Mouse (Mus musculus) adrenal gland, adult 2 months (tissue): ENCODE measurements around the gene Drc7. TPM values are rescaled to one million over a fixed set of nuclear protein-coding genes. Genes with fewer than 3 reads are reported as not detected.
A peak's percentile ranks its signal among the peaks of the same experiment; 100 is the strongest.

ENCODE experiments used
- DNase-seq: peaks from one replicate; pipeline ENCODE4 v3.0.0; 2021
- polyA plus RNA-seq: library from polyadenylated mRNA; depleted of rRNA; stranded (reverse); fragments of >200 nt; gene quantifications from 2 replicates; pipeline ENCODE4 v1.2.3, GENCODE M21; 2012
- total RNA-seq, 2 experiments: library from RNA; stranded (reverse); gene quantifications; 2 replicates each; pipeline ENCODE4 v1.2.3; 2021

Drc7 gene
- total and polyA plus RNA-seq, 3 experiments: not detected

- no peak for DNase-seq
Measured at GRCm38 (mm10) chr8:95059812-95060533, 5.1 kb downstream of the Drc7 start.

- peak; percentile 26 for DNase-seq
Measured at GRCm38 (mm10) chr8:95064531-95064930, 9.6 kb downstream of the Drc7 start.

GRCm38 (mm10) chr8:95067582-95067981, 12.7 kb downstream of the Drc7 start:
- DNase-seq: peak; percentile 47

- DNase-seq: no peak
Measured at GRCm38 (mm10) chr8:95075504-95075903, 20.6 kb downstream of the Drc7 start.

GRCm38 (mm10) chr8:95076151-95076550, 21.2 kb downstream of the Drc7 start:
- DNase-seq: peak; percentile 50

- DNase-seq: no peak
Measured at GRCm38 (mm10) chr8:95078055-95078454, 23.2 kb downstream of the Drc7 start.

- DNase-seq: no peak
Measured at GRCm38 (mm10) chr8:95079305-95079704, 24.4 kb downstream of the Drc7 start.

GRCm38 (mm10) chr8:95080381-95081341, 25.8 kb downstream of the Drc7 start, which contains the start of gene Katnb1:
Gene Katnb1 (plus strand): TSS chr8:95081186.
- peak; percentile 99 for DNase-seq

- peak; percentile 54 for DNase-seq
Measured at GRCm38 (mm10) chr8:95081650-95082049, 26.7 kb downstream of the Drc7 start.

- no peak for DNase-seq
Measured at GRCm38 (mm10) chr8:95084261-95084660, 29.4 kb downstream of the Drc7 start.

- DNase-seq: no peak
Measured at GRCm38 (mm10) chr8:95084744-95085431, 30.0 kb downstream of the Drc7 start.

- DNase-seq: no peak
Measured at GRCm38 (mm10) chr8:95085432-95086141, 30.7 kb downstream of the Drc7 start.

- DNase-seq: no peak
Measured at GRCm38 (mm10) chr8:95093574-95093973, 38.7 kb downstream of the Drc7 start.

- DNase-seq: peak; percentile 89
Measured at GRCm38 (mm10) chr8:95099009-95099408, 44.1 kb downstream of the Drc7 start.

GRCm38 (mm10) chr8:95101972-95102371, 47.1 kb downstream of the Drc7 start:
- no peak for DNase-seq

- no peak for DNase-seq
Measured at GRCm38 (mm10) chr8:95107306-95107705, 52.4 kb downstream of the Drc7 start.

GRCm38 (mm10) chr8:95112594-95112993, 57.7 kb downstream of the Drc7 start:
- DNase-seq: no peak

- peak; percentile 59 for DNase-seq
Measured at GRCm38 (mm10) chr8:95113108-95113507, 58.2 kb downstream of the Drc7 start.

- DNase-seq: peak; percentile 31
Measured at GRCm38 (mm10) chr8:95113750-95114149, 58.8 kb downstream of the Drc7 start.

- no peak for DNase-seq
Measured at GRCm38 (mm10) chr8:95123455-95123854, 68.6 kb downstream of the Drc7 start.

- no peak for DNase-seq
Measured at GRCm38 (mm10) chr8:95126497-95126896, 71.6 kb downstream of the Drc7 start.

- no peak for DNase-seq
Measured at GRCm38 (mm10) chr8:95127658-95128057, 72.8 kb downstream of the Drc7 start.
